Mouse (Mus musculus) adipocyte (in vitro differentiated cells): ENCODE measurements around the gene Opn4.
A peak's percentile ranks its signal among the peaks of the same experiment; 100 is the strongest.

Experiments used
- DNase-seq: peaks from one replicate; pipeline ENCODE4 v3.0.0-alpha.2; 2016; ENCODE audit warnings: low spot score

The Opn4 gene

GRCm38 (mm10) chr14:34599941-34600340 is at the start of gene Opn4:
Gene Opn4 (minus strand): TSS chr14:34600142.
- no peak for DNase-seq

- no peak for DNase-seq
These were observed 48.0 kb upstream of the Opn4 start for GRCm38 (mm10) chr14:34647870-34648475.

GRCm38 (mm10) chr14:34644140-34644539 is 44.2 kb upstream of the Opn4 start:
- no peak for DNase-seq

DNA sequence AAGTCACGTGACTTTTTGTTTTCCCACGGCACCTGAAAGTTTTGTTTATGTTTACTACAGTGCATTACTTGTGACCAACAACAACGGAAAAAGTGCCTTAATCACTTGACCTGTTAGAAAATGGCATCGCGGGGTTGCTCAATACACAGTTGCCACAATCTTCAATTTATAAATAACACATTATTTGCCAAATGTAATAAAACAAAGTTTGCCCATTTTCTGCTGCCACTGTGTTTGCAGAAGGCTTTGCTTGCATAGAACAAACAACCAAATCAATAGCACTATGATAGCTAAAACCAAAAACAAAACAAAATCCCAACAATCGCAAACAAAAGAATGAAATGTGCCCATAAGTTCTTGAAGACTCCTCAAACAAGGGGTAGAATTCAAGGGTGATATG is 35.8 kb upstream of the Opn4 start:
- peak; percentile 21 for DNase-seq

DNA sequence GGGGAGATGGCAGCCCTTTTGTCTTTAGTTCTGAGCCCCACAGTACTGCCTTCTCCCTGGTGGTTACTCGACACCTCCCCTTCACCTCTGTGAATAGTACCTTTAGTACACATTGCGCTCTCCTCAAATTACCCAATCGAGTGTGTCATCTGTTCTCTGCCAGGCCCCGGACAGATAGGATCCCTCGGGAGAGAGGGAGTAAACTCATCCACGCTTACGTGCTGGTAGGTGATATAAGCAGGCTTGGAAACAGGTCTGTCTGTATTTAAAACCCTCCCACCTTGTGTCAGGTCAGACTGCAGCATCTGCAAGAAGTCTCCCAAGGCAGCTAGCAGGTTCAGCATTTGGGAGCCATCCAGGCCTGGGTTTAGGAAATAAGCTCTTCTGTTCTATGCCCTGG is 35.2 kb upstream of the Opn4 start:
- DNase-seq, result peak; percentile 64

GRCm38 (mm10) chr14:34632722-34633448 is 32.9 kb upstream of the Opn4 start:
- DNase-seq, result no peak

DNA sequence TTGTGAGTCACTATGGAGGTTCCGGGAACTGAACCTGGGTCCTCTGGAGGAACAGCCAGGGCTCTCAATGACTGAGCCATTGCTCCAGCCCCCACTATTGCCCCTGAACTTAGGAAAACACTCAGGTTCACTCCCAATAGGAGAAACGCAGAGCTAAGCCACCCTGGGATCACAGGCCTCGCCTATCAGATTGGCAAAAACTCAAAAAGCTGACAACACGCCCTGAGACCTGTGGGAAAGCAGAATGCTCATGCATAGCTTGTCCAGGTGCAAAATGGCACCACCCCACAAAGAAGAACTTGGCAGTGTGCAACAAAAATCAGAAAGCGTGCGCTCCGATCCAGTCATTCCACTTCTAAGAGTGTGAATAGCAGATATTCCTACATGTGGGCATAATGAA is 26.9 kb upstream of the Opn4 start:
- no peak for DNase-seq

GRCm38 (mm10) chr14:34623531-34624210 is 23.7 kb upstream of the Opn4 start:
- DNase-seq, result no peak

DNA sequence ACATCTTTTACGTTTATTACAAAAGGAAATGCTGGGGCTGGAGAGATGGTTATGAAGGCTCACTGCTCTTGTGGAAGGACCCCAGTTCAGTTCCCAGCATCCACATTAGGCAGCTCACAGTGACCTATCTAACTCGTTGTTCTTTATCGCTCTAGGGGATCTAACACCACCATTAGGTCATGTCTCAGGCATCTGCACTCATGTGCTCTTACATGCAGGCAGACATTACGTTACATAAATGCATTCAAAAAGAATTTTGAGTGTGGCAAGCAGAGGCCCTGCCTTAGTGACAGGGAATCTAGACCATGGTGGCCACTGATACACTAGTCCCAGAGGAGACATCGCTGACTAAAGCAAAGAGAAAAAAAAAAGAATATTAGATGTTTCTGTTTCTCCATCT is 23.1 kb upstream of the Opn4 start:
- no peak for DNase-seq

- peak; percentile 76 for DNase-seq
These were observed 20.9 kb upstream of the Opn4 start for GRCm38 (mm10) chr14:34620611-34621376.

DNA sequence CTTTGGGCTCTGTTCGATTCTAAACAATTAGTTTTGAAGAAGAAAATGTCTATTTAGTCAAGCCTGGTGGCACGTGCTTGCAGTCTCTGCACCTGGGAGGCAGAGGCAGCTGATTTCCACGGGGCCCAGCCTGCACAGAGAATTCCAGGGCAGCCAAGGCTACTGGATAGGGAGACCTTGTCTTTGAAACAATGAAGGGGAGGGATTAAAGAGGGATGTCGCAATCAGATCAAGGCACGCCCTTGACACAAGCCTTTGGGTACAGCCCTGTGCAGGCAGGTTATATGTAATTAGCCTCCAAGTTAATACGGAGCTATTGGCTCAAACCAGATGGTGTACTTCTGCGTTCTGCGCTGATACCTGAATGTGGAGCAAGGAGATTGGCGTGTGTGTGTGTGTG is 18.9 kb upstream of the Opn4 start:
- DNase-seq, result no peak

DNA sequence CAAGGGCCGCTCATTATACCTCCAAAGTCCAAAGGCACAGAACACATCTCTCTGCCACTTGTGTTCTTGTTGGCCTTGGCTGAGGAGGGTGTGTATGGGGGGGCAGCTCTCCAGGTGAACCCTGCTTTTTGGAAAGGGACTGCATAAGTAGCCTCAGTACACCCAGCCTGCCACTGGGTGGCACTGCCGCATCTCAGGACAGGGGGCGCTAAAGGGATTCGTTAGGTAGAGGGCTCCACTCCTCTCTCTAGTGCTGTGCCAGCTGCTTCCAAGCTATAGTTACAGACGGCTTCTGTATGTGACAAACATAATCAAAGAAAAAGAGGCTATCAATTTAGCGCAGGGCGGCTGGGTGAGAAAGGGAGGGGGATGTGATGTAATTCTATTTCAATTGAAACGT is 16.9 kb upstream of the Opn4 start:
- DNase-seq, result peak; percentile 87

DNA sequence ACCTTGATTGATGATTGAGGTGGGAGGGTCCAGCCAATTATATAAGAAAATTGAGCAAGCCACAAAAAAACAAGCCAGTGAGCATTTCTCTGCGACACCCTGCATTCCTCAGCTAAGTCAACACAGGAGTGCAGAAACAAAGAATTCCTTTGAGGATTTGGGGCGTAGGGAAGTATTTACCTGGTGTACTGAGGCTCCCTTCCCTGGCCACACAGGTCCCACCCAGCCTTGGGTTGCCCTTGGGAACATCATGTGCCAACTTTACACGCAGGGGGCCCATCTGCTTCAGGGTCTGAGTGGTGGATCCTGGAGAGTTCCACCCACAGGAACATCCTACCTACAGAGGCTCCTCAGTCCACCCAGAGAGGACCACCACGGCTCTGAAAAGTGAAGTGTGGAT is 15.7 kb upstream of the Opn4 start:
- DNase-seq, result no peak

- no peak for DNase-seq
These were observed 15.1 kb upstream of the Opn4 start for GRCm38 (mm10) chr14:34615082-34615481.

DNA sequence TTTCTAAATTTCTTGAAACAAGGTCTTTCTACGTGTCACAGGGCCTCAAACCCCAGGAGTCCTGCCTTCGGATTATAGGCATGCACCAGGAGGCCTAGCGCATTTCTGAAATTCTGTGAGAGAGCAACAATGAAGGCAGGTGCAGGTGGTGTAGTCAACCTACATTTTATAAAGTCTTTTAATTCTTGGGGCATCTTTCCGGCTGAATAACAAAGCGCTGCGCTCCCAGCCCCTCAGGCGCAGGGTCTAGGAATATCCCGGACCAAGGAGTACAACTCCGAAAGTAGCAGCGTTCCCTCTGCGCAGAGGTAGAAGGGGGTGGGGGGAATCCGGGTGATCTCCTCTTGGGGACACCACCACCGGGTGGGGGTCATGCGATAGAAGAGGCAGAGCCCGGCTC is 14.6 kb upstream of the Opn4 start:
- no peak for DNase-seq

DNA sequence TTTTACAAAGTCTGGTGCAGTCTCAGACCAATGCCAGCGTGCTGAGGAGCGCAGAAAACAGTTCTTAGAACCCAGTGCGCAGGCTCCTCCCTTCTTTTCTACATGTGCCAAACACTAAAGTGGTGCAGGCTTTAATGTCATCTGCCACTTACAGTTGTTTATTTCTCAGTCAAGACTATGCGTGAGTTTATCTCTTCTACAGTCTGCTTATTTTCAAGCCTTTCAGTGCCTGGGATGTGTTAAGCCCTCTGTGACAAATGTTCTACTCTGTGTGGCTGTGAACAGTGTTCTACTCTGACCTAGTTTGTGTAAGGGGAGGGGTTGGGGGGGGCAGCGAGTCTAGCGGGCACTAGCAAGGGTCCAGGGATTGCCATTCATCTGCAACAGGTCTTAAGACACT is 13.6 kb upstream of the Opn4 start:
- DNase-seq, result no peak

GRCm38 (mm10) chr14:34612222-34612621 is 12.3 kb upstream of the Opn4 start:
- no peak for DNase-seq

DNA sequence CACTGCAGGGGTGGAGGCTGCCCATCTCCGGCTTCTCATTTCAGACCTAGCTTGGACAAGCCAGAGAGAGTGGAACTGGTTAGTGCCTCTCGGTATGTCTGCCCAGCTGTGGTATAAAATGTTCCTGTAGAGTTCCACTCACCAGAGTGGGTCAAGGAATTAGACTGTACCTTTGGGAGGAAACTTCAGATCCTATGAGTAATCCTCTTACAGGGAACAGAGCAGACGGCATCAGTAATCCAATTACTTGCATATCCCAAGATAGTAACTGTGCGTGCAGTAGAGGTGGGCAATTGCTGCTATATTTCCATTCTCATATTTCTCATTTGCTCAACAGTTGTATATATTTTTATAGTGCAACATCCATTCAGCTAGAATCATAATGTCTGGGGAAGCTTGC is 11.6 kb upstream of the Opn4 start:
- DNase-seq, result no peak

DNA sequence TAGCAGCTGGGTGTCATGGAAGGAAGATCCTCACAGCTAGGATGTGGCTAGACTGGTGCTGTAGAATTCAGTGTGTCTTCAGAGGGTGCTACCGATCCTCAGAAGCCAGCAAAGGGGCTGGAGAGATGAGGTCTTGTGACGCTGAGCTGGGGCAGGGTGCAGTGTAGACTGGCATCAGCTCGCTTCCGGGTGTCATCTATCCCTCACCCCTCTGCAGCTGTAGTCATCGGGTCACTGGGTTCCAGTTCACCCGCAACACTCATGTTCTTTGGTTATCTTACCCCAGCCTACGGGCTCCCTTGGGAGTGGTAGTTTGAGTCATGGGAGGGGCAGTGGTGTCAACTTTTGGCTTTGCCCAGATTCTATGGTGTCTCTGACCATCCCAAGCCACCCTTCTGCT is 2.0 kb upstream of the Opn4 start:
- DNase-seq, result no peak

- no peak for DNase-seq
These were observed 4.2 kb downstream of the Opn4 start for GRCm38 (mm10) chr14:34595596-34596255.

- no peak for DNase-seq
These were observed 8.0 kb downstream of the Opn4 start for GRCm38 (mm10) chr14:34591741-34592535.
